Mouse (Mus musculus) kidney, embryonic 15.5 days (tissue): ENCODE data around the gene Ins2. TPM values are rescaled to one million over a fixed set of nuclear protein-coding genes. Genes with fewer than 3 reads are reported as not detected.
A peak's percentile ranks its signal among the peaks of the same experiment; 100 is the strongest.

ENCODE experiments used
- ATAC-seq: fragments of 200-750 bp; cut with Nextera tagmentation; replicated peaks from 2 replicates; pipeline ENCODE4 v1.8.0; 2017; ENCODE audit warnings: moderate TSS enrichment; ENCODE audit not compliant: low FRiP score
- H3K27ac ChIP-seq: fragments of 300-500 bp; sonication (generic); 2 replicates; pipeline ENCODE4 v1.5.1; 2015; ENCODE audit warnings: mild to moderate bottlenecking, inconsistent platforms
- H3K27me3 ChIP-seq: fragments of 300-500 bp; sonication (generic); 2 replicates; pipeline ENCODE4 v1.6.1; 2015; ENCODE audit warnings: inconsistent platforms
- H3K36me3 ChIP-seq: fragments of 300-500 bp; sonication (generic); 2 replicates; pipeline ENCODE4 v1.6.1; 2015; ENCODE audit warnings: inconsistent platforms
- H3K4me1 ChIP-seq: fragments of 300-500 bp; sonication (generic); 2 replicates; pipeline ENCODE4 v1.6.1; 2015; ENCODE audit warnings: inconsistent platforms
- H3K4me2 ChIP-seq: fragments of 300-500 bp; sonication (generic); 2 replicates; pipeline ENCODE4 v1.6.1; 2015; ENCODE audit warnings: moderate library complexity, mild to moderate bottlenecking, inconsistent platforms
- H3K4me3 ChIP-seq: fragments of 300-500 bp; sonication (generic); replicated peaks from 2 replicates; pipeline ENCODE4 v1.5.1; 2015; ENCODE audit warnings: mild to moderate bottlenecking, inconsistent platforms
- H3K9ac ChIP-seq: fragments of 300-500 bp; sonication (generic); 2 replicates; pipeline ENCODE4 v1.6.1; 2015; ENCODE audit warnings: mild to moderate bottlenecking, inconsistent platforms
- H3K9me3 ChIP-seq: fragments of 300-500 bp; sonication (generic); replicated peaks from 2 replicates; pipeline ENCODE4 v1.6.1; 2016; ENCODE audit warnings: inconsistent platforms
- WGBS: fragments of 180-500 bp; shearing (Covaris S2); methylation state at CpG from one replicate; pipeline ENCODE4 v1.1.7; 2015; ENCODE audit warnings: mixed read lengths; 5-methylcytosine and 5-hydroxymethylcytosine counted together
- microRNA counts: library from miRNA; unstranded; fragments of <30 nt; microRNA quantifications from one replicate; lab custom pipeline; 2016
- microRNA-seq: library from miRNA; unstranded; fragments of <30 nt; microRNA quantifications from one replicate; pipeline ENCODE4, GENCODE M21; 2016
- polyA plus RNA-seq: library from polyadenylated mRNA; unstranded; fragments of >200 nt; fragmentation: Nextera tagmentation; extraction: Ambion mirVana; gene quantifications from 2 replicates; pipeline ENCODE4 v1.2.1, GENCODE M21; 2015

The Ins2 gene
- polyA plus RNA-seq, 1 experiment from 2014 or later: 0.88 TPM

DNA sequence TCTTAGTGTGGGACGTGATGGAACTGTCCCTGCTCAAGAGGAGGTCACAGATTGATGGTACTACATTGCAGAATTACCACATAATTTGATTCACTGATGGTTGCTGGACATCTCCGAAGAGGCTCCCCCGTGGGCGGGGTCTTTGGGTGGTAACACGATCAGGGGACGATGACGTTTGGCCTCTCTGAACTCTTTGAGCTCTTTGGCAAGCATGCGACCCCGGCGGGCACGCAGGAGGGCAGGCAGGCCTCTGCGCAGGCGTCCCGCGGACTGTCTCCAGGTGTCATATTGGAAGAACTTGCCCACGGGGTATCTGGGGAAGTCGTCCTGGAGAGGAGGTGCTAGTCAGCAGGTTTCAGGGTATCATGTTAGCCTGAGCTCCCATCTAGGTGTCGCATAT is 89.5 kb downstream of the Ins2 start:
- Histone ChIP-seq H3K36me3 (peaks cover 38% of the 10 kb centered on the region), H3K9ac (no peak overlapping the region), H3K4me2 (0 out of 2 replicates have a peak overlapping the region, but pooled peaks have one; percentile 78), H3K27me3 (peaks cover 57% of the 10 kb centered on the region), H3K4me3 (no peak overlapping the region), H3K4me1 (peaks cover 42% of the 10 kb centered on the region), H3K9me3 (no peaks in the 10 kb centered on the region), H3K27ac (0 out of 2 replicates have a peak overlapping the region, but pooled peaks have one; percentile 3)
- WGBS: 22% methylated on average over 18 of the region's 18 CpGs
- ATAC-seq: no peak

GRCm38 (mm10) chr7:142646676-142647075 is 96.5 kb downstream of the Ins2 start:
- no peak overlapping the region for H3K4me3 ChIP-seq
- H3K4me2 ChIP-seq: no peak overlapping the region
- no peaks in the 10 kb centered on the region for H3K9me3 ChIP-seq
- WGBS: 37% methylated on average over 6 of the region's 6 CpGs
- H3K27me3 ChIP-seq: no peaks in the 10 kb centered on the region
- ATAC-seq: no peak; the same call in 1 of the 2 replicates
- no peak overlapping the region for H3K27ac ChIP-seq
- no peak overlapping the region for H3K9ac ChIP-seq
- H3K36me3 ChIP-seq: peaks cover 8% of the 10 kb centered on the region
- no peaks in the 10 kb centered on the region for H3K4me1 ChIP-seq

GRCm38 (mm10) chr7:142645045-142645444 is 98.1 kb downstream of the Ins2 start:
- Histone ChIP-seq H3K4me3 (no peak overlapping the region), H3K9me3 (no peaks in the 10 kb centered on the region), H3K4me1 (no peaks in the 10 kb centered on the region), H3K27ac (no peak overlapping the region), H3K9ac (no peak overlapping the region), H3K4me2 (no peak overlapping the region), H3K27me3 (no peaks in the 10 kb centered on the region), H3K36me3 (no peaks in the 10 kb centered on the region)
- WGBS: 51% methylated on average over 5 of the region's 5 CpGs
- ATAC-seq: no peak

- H3K27ac ChIP-seq: no peak overlapping the region
- ATAC-seq: no peak
- H3K9me3 ChIP-seq: no peaks in the 10 kb centered on the region
- H3K36me3 ChIP-seq: no peaks in the 10 kb centered on the region
- no peak overlapping the region for H3K4me3 ChIP-seq
- H3K4me1 ChIP-seq: peaks cover 9% of the 10 kb centered on the region; the same call in 1 of the 2 replicates
- H3K27me3 ChIP-seq: no peaks in the 10 kb centered on the region
- H3K4me2 ChIP-seq: no peak overlapping the region
- H3K9ac ChIP-seq: no peak overlapping the region
Observed at GRCm38 (mm10) chr7:142636178-142636577, 107.0 kb downstream of the Ins2 start.

- no peak overlapping the region for H3K27ac ChIP-seq
- no peaks in the 10 kb centered on the region for H3K4me1 ChIP-seq
- H3K4me3 ChIP-seq: no peak overlapping the region
- no peak for ATAC-seq
- H3K9me3 ChIP-seq: no peaks in the 10 kb centered on the region
- WGBS: 82% methylated on average over 10 of the region's 10 CpGs
- H3K9ac ChIP-seq: no peak overlapping the region
- H3K36me3 ChIP-seq: no peaks in the 10 kb centered on the region
- H3K27me3 ChIP-seq: no peaks in the 10 kb centered on the region
- H3K4me2 ChIP-seq: no peak overlapping the region
Observed at GRCm38 (mm10) chr7:142630691-142631090, 112.5 kb downstream of the Ins2 start.

DNA sequence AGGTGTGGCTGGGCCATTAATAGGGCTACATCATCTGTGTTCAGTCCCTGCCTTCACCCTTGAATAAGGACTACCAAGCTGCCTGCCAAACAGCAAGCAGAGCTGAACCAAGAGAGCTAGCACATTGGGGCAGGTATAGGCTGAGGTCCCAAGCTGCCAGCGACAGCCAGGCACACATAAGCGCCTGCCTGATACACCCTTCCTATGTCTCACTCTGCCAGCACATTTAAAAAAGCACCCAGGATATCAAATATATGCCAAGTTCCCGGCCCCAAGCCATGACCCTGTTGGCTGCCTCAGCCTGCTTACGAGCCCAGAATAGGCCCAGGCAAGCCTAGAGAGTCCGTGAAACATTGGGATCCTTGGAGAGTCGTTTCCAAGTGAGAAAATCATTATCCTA is 113.4 kb downstream of the Ins2 start:
- 79% methylated on average over 6 of the region's 6 CpGs for WGBS

More for the DNA sequence above, 113.4 kb downstream of the Ins2 start:
- Histone ChIP-seq H3K9me3 (no peaks in the 10 kb centered on the region), H3K4me3 (no peak overlapping the region), H3K4me2 (no peak overlapping the region), H3K27ac (no peak overlapping the region), H3K4me1 (no peaks in the 10 kb centered on the region), H3K36me3 (no peaks in the 10 kb centered on the region), H3K27me3 (no peaks in the 10 kb centered on the region), H3K9ac (no peak overlapping the region)
- ATAC-seq: no peak

MicroRNA genes within 50 kb of the gene (microRNA counts, 519-probe panel; counts per million panel counts)
- microRNA mmu-miR-483 (lab: Ali Mortazavi, UCI): 2,245 counts per million, percentile 27 among the panel's probes with 10 or more counts

Small RNA genes lying within 50 kb of the gene (microRNA-seq; reads per million reads assigned to microRNA genes)
- 1,030 reads per million, percentile 80 among the genes with 10 or more reads in this experiment for gene Mir483

Other genes with a start within 250 kb of the Ins2 start
- 23.5 and 46.2 TPM in 2 replicates for gene Tnnt3, start 244.5 kb downstream of the Ins2 start, polyA plus RNA-seq
- gene Mrpl23, start 210.7 kb downstream of the Ins2 start, polyA plus RNA-seq: 25.8 and 26.8 TPM in 2 replicates
- 693 and 696 TPM in 2 replicates for gene Igf2, start 76.6 kb downstream of the Ins2 start, polyA plus RNA-seq
- not detected in 2 replicates for gene Gm49394, start 73.4 kb downstream of the Ins2 start, polyA plus RNA-seq
- 5.5 and 35.4 TPM in 2 replicates for gene Th, start 187.7 kb upstream of the Ins2 start, polyA plus RNA-seq
- 0.73 and 1.1 TPM in 2 replicates for gene Ascl2, start 225.9 kb upstream of the Ins2 start, polyA plus RNA-seq